Mouse (Mus musculus): Measurements from ENCODE around the gene Zfp330. TPM values are rescaled to one million over a fixed set of nuclear protein-coding genes. Genes with fewer than 3 reads are reported as not detected.

The Zfp330 gene
- total RNA-seq (2023) = 10 to 100 TPM; 80.4 to 82.4 TPM

GRCm38 (mm10) chr8:82774093-82774422 lies at the start of gene Zfp330:
Gene Zfp330 (minus strand): TSS chr8:82774160.

Other genes starting within 250 kb of the Zfp330 start
- gene Rnf150, start 89.2 kb upstream of the Zfp330 start, total RNA-seq (2023) = under 1 TPM; 0.06 to 0.12 TPM